Mouse (Mus musculus) hindbrain, embryonic 14.5 days (tissue): ENCODE measurements around the gene Gtf3c1. TPM values are rescaled to one million over a fixed set of nuclear protein-coding genes. Genes with fewer than 3 reads are reported as not detected.

Source experiments
- polyA plus RNA-seq: library from polyadenylated mRNA; unstranded; fragments of >200 nt; fragmentation: Nextera tagmentation; extraction: Ambion mirVana; gene quantifications from 2 replicates; pipeline ENCODE4 v1.2.1, GENCODE M21; 2014

The Gtf3c1 gene
- polyA plus RNA-seq, 1 experiment from 2014 or later = 33.7 TPM

Other genes with a start within 250 kb of the Gtf3c1 start
- 86.0 and 94.8 TPM in 2 replicates for gene Nsmce1, start 216.2 kb downstream of the Gtf3c1 start, polyA plus RNA-seq
- gene Il4ra, start 155.7 kb downstream of the Gtf3c1 start, polyA plus RNA-seq = 3.9 and 4.6 TPM in 2 replicates
- gene Il21r, start 104.4 kb downstream of the Gtf3c1 start, polyA plus RNA-seq = 0.40 and 0.50 TPM in 2 replicates
- 7.2 and 7.3 TPM in 2 replicates for gene D430042O09Rik, start 108 bp upstream of the Gtf3c1 start, polyA plus RNA-seq